Mouse (Mus musculus): Measurements from ENCODE around the gene Adcy2. TPM values are rescaled to one million over a fixed set of nuclear protein-coding genes. Genes with fewer than 3 reads are reported as not detected.

Adcy2 gene
- polyA plus RNA-seq, 1 experiment from 2014 or later, result 0.74 TPM

GRCm38 (mm10) chr13:69006915-69007314, 7.6 kb upstream of the Adcy2 start:
- no peaks in the 10 kb centered on the region for H3K27me3 ChIP-seq (ENCODE audit: control insufficient read depth, insufficient read depth, low read length)
- WGBS (ENCODE audit: insufficient replicate concordance), result 69% methylated on average over 5 of the region's 5 CpGs

GRCm38 (mm10) chr13:69006091-69006490, 6.8 kb upstream of the Adcy2 start:
- Histone ChIP-seq H3K9ac (ENCODE audit: low read depth, low read length) (no peak overlapping the region), H3K9me3 (replicated peaks; ENCODE audit: control insufficient read depth, low read length) (no peaks in the 10 kb centered on the region), H3K27me3 (ENCODE audit: control insufficient read depth, insufficient read depth, low read length) (no peaks in the 10 kb centered on the region), H3K36me3 (ENCODE audit: control insufficient read depth, insufficient read depth, low read length) (no peaks in the 10 kb centered on the region), H3K4me1 (ENCODE audit: control insufficient read depth, insufficient read depth, low read length) (no peaks in the 10 kb centered on the region), H3K4me3 (ENCODE audit: low read depth, low read length) (no peak overlapping the region), H3K27ac (ENCODE audit: low read depth, low read length) (no peak overlapping the region), H3K4me2 (no peak overlapping the region)
- WGBS (ENCODE audit: insufficient replicate concordance), result 74% methylated on average over 4 of the region's 4 CpGs
- ATAC-seq (replicated peaks; ENCODE audit: insufficient number of reproducible peaks, low FRiP score, low TSS enrichment), result no peak

More at GRCm38 (mm10) chr13:69006915-69007314, 7.6 kb upstream of the Adcy2 start:
- no peak overlapping the region for H3K27ac ChIP-seq (ENCODE audit: low read depth, low read length)
- H3K4me2 ChIP-seq, result no peak overlapping the region
- no peak overlapping the region for H3K4me3 ChIP-seq (ENCODE audit: low read depth, low read length)
- no peaks in the 10 kb centered on the region for H3K4me1 ChIP-seq (ENCODE audit: control insufficient read depth, insufficient read depth, low read length)
- H3K9me3 ChIP-seq (replicated peaks; ENCODE audit: control insufficient read depth, low read length), result no peaks in the 10 kb centered on the region
- H3K9ac ChIP-seq (ENCODE audit: low read depth, low read length), result no peak overlapping the region
- no peak for ATAC-seq (replicated peaks; ENCODE audit: insufficient number of reproducible peaks, low FRiP score, low TSS enrichment)
- no peaks in the 10 kb centered on the region for H3K36me3 ChIP-seq (ENCODE audit: control insufficient read depth, insufficient read depth, low read length)

GRCm38 (mm10) chr13:69004406-69004805, 5.1 kb upstream of the Adcy2 start:
- no peaks in the 10 kb centered on the region for H3K36me3 ChIP-seq (ENCODE audit: control insufficient read depth, insufficient read depth, low read length)
- no peak overlapping the region for H3K9ac ChIP-seq (ENCODE audit: low read depth, low read length)
- H3K4me3 ChIP-seq (ENCODE audit: low read depth, low read length), result no peak overlapping the region
- no peak for ATAC-seq (replicated peaks; ENCODE audit: insufficient number of reproducible peaks, low FRiP score, low TSS enrichment)
- peaks cover 3% of the 10 kb centered on the region; the same call in 1 of the 2 replicates for H3K4me1 ChIP-seq (ENCODE audit: control insufficient read depth, insufficient read depth, low read length)
- H3K4me2 ChIP-seq, result no peak overlapping the region
- H3K27me3 ChIP-seq (ENCODE audit: control insufficient read depth, insufficient read depth, low read length), result peaks cover 14% of the 10 kb centered on the region
- WGBS (ENCODE audit: insufficient replicate concordance), result 72% methylated on average over 4 of the region's 4 CpGs
- no peaks in the 10 kb centered on the region for H3K9me3 ChIP-seq (replicated peaks; ENCODE audit: control insufficient read depth, low read length)
- H3K27ac ChIP-seq (ENCODE audit: low read depth, low read length), result no peak overlapping the region

- Histone ChIP-seq H3K27ac (ENCODE audit: low read depth, low read length) (no peak overlapping the region), H3K4me1 (ENCODE audit: control insufficient read depth, insufficient read depth, low read length) (peaks cover 5% of the 10 kb centered on the region; the same call in 1 of the 2 replicates), H3K27me3 (ENCODE audit: control insufficient read depth, insufficient read depth, low read length) (peaks cover 29% of the 10 kb centered on the region), H3K4me3 (ENCODE audit: low read depth, low read length) (no peak overlapping the region), H3K4me2 (no peak overlapping the region), H3K36me3 (ENCODE audit: control insufficient read depth, insufficient read depth, low read length) (no peaks in the 10 kb centered on the region), H3K9ac (ENCODE audit: low read depth, low read length) (no peak overlapping the region), H3K9me3 (replicated peaks; ENCODE audit: control insufficient read depth, low read length) (no peaks in the 10 kb centered on the region)
- no peak for ATAC-seq (replicated peaks; ENCODE audit: insufficient number of reproducible peaks, low FRiP score, low TSS enrichment)
- 73% methylated on average over 5 of the region's 5 CpGs for WGBS (ENCODE audit: insufficient replicate concordance)
These were observed 3.3 kb upstream of the Adcy2 start for GRCm38 (mm10) chr13:69002631-69003030.

- no peak overlapping the region for H3K9ac ChIP-seq (ENCODE audit: low read depth, low read length)
- peaks cover 5% of the 10 kb centered on the region; the same call in 1 of the 2 replicates for H3K4me1 ChIP-seq (ENCODE audit: control insufficient read depth, insufficient read depth, low read length)
- no peaks in the 10 kb centered on the region for H3K9me3 ChIP-seq (replicated peaks; ENCODE audit: control insufficient read depth, low read length)
- no peaks in the 10 kb centered on the region for H3K36me3 ChIP-seq (ENCODE audit: control insufficient read depth, insufficient read depth, low read length)
- ATAC-seq (replicated peaks; ENCODE audit: insufficient number of reproducible peaks, low FRiP score, low TSS enrichment), result no peak
- H3K4me2 ChIP-seq, result no peak overlapping the region
- H3K4me3 ChIP-seq (ENCODE audit: low read depth, low read length), result no peak overlapping the region
- no peak overlapping the region for H3K27ac ChIP-seq (ENCODE audit: low read depth, low read length)
- WGBS (ENCODE audit: insufficient replicate concordance), result 19% methylated on average over 4 of the region's 4 CpGs
- H3K27me3 ChIP-seq (ENCODE audit: control insufficient read depth, insufficient read depth, low read length), result peaks cover 33% of the 10 kb centered on the region
These were observed 2.8 kb upstream of the Adcy2 start for GRCm38 (mm10) chr13:69002173-69002572.

- no peaks in the 10 kb centered on the region for H3K36me3 ChIP-seq (ENCODE audit: control insufficient read depth, insufficient read depth, low read length)
- H3K4me1 ChIP-seq (ENCODE audit: control insufficient read depth, insufficient read depth, low read length), result peaks cover 5% of the 10 kb centered on the region; the same call in 1 of the 2 replicates
- H3K9me3 ChIP-seq (replicated peaks; ENCODE audit: control insufficient read depth, low read length), result no peaks in the 10 kb centered on the region
- H3K4me3 ChIP-seq (ENCODE audit: low read depth, low read length), result peak overlapping the region; percentile 66
- H3K9ac ChIP-seq (ENCODE audit: low read depth, low read length), result peak overlapping the region; percentile 49; the same call in 1 of the 2 replicates
- ATAC-seq (replicated peaks; ENCODE audit: insufficient number of reproducible peaks, low FRiP score, low TSS enrichment), result no peak
- peaks cover 40% of the 10 kb centered on the region for H3K27me3 ChIP-seq (ENCODE audit: control insufficient read depth, insufficient read depth, low read length)
- peak overlapping the region; percentile 92 for H3K4me2 ChIP-seq
- WGBS (ENCODE audit: insufficient replicate concordance), result 28% methylated on average over 5 of the region's 5 CpGs
- H3K27ac ChIP-seq (ENCODE audit: low read depth, low read length), result no peak overlapping the region
These were observed 485 bp upstream of the Adcy2 start for GRCm38 (mm10) chr13:68999826-69000225.

- Histone ChIP-seq H3K9ac (ENCODE audit: low read depth, low read length) (no peak overlapping the region; the same call in 1 of the 2 replicates), H3K27ac (ENCODE audit: low read depth, low read length) (no peak overlapping the region), H3K4me3 (ENCODE audit: low read depth, low read length) (peak overlapping the region; percentile 66), H3K4me2 (peak overlapping the region; percentile 92), H3K27me3 (ENCODE audit: control insufficient read depth, insufficient read depth, low read length) (peaks cover 45% of the 10 kb centered on the region), H3K4me1 (ENCODE audit: control insufficient read depth, insufficient read depth, low read length) (peaks cover 5% of the 10 kb centered on the region; the same call in 1 of the 2 replicates), H3K36me3 (ENCODE audit: control insufficient read depth, insufficient read depth, low read length) (no peaks in the 10 kb centered on the region), H3K9me3 (replicated peaks; ENCODE audit: control insufficient read depth, low read length) (no peaks in the 10 kb centered on the region)
- peak; percentile 16; the same call in 1 of the 2 replicates for ATAC-seq (replicated peaks; ENCODE audit: insufficient number of reproducible peaks, low FRiP score, low TSS enrichment)
- under 1% methylated on average over 17 of the region's 17 CpGs for WGBS (ENCODE audit: insufficient replicate concordance)
These were observed 803 bp downstream of the Adcy2 start for GRCm38 (mm10) chr13:68998558-68998917.

- H3K27me3 ChIP-seq (ENCODE audit: control insufficient read depth, insufficient read depth, low read length), result peaks cover 45% of the 10 kb centered on the region
- 7% methylated on average over 22 of the region's 22 CpGs for WGBS (ENCODE audit: insufficient replicate concordance)
- H3K9me3 ChIP-seq (replicated peaks; ENCODE audit: control insufficient read depth, low read length), result no peaks in the 10 kb centered on the region
- no peak overlapping the region for H3K9ac ChIP-seq (ENCODE audit: low read depth, low read length)
- peaks cover 5% of the 10 kb centered on the region; the same call in 1 of the 2 replicates for H3K4me1 ChIP-seq (ENCODE audit: control insufficient read depth, insufficient read depth, low read length)
- no peaks in the 10 kb centered on the region for H3K36me3 ChIP-seq (ENCODE audit: control insufficient read depth, insufficient read depth, low read length)
- peak overlapping the region; percentile 92 for H3K4me2 ChIP-seq
- ATAC-seq (replicated peaks; ENCODE audit: insufficient number of reproducible peaks, low FRiP score, low TSS enrichment), result no peak
- H3K4me3 ChIP-seq (ENCODE audit: low read depth, low read length), result peak overlapping the region; percentile 66
- H3K27ac ChIP-seq (ENCODE audit: low read depth, low read length), result no peak overlapping the region
These were observed 1.4 kb downstream of the Adcy2 start for GRCm38 (mm10) chr13:68997821-68998551.

All from heart, embryonic 11.5 days (tissue).